Mouse (Mus musculus) MEL (cell line): ENCODE results near the gene Slc45a1. TPM values are rescaled to one million over a fixed set of nuclear protein-coding genes. Genes with fewer than 3 reads are reported as not detected.

ENCODE experiments used
- DNase-seq: peaks from one replicate; pipeline ENCODE4 v3.0.0; 2011; ENCODE audit warnings: low read depth, low spot score
- H3K27ac ChIP-seq: 2 replicates; pipeline ENCODE4 v1.5.1; 2012; ENCODE audit warnings: low read depth, mild to moderate bottlenecking, control low read depth, low read length, moderate library complexity; ENCODE audit not compliant: control insufficient read depth
- H3K27me3 ChIP-seq, 2 experiments: fragments of 150-350 bp in 1 of 2; sonication (generic) in 1 of 2; 2 replicates each; pipeline ENCODE4 v1.6.1; 2012; ENCODE audit warnings: low read length in 2 of 2, mild to moderate bottlenecking in 2 of 2, improper control_type of control experiment in 1 of 2, moderate library complexity in 1 of 2; ENCODE audit not compliant: insufficient read depth in 2 of 2, control insufficient read depth in 1 of 2
- H3K36me3 ChIP-seq, 2 experiments: 2 replicates each; pipeline ENCODE4 v1.6.1; 2012 to 2014; ENCODE audit warnings: low read length in 2 of 2, improper control_type of control experiment in 1 of 2, inconsistent platforms in 1 of 2, mild to moderate bottlenecking in 1 of 2; ENCODE audit not compliant: insufficient read depth in 2 of 2, control insufficient read depth in 1 of 2
- H3K4me1 ChIP-seq, 2 experiments: fragments of 150-350 bp in 1 of 2; sonication (generic) in 1 of 2; 2 replicates each; pipeline ENCODE4 v1.6.1; 2012; ENCODE audit warnings: low read length in 2 of 2, improper control_type of control experiment in 1 of 2, mild to moderate bottlenecking in 1 of 2; ENCODE audit not compliant: insufficient read depth in 2 of 2, control insufficient read depth in 1 of 2
- H3K4me3 ChIP-seq, 2 experiments: fragments of 150-350 bp in 1 of 2; sonication (generic) in 1 of 2; 2 replicates each; pipeline ENCODE4 v1.5.1; 2012; ENCODE audit warnings: low read depth in 2 of 2, low read length in 2 of 2, mild to moderate bottlenecking in 2 of 2, moderate library complexity in 2 of 2, control low read depth in 1 of 2, improper control_type of control experiment in 1 of 2; ENCODE audit not compliant: control insufficient read depth in 1 of 2, insufficient read depth in 1 of 2
- H3K79me2 ChIP-seq: 2 replicates; pipeline ENCODE4 v1.6.1; 2012; ENCODE audit warnings: mild to moderate bottlenecking, low read length, moderate library complexity; ENCODE audit not compliant: control insufficient read depth, poor library complexity, insufficient read depth
- H3K9ac ChIP-seq: 2 replicates; pipeline ENCODE4 v1.6.1; 2012; ENCODE audit warnings: low read depth, mild to moderate bottlenecking, control low read depth, low read length, moderate library complexity; ENCODE audit not compliant: control insufficient read depth, poor library complexity, severe bottlenecking
- H3K9me3 ChIP-seq: fragments of 150-350 bp; sonication (generic); replicated peaks from 2 replicates; pipeline ENCODE4 v1.6.1; 2012; ENCODE audit warnings: mild to moderate bottlenecking, low read length, improper control_type of control experiment, moderate library complexity; ENCODE audit not compliant: insufficient read depth
- BHLHE40 ChIP-seq: IDR thresholded peaks from 2 replicates; pipeline ENCODE4 v1.6.1; 2012; ENCODE audit warnings: low read depth, mild to moderate bottlenecking, inconsistent platforms, low read length, improper control_type of control experiment, borderline replicate concordance
- CHD2 ChIP-seq: IDR thresholded peaks from 2 replicates; pipeline ENCODE4 v1.6.1; 2011; ENCODE audit warnings: low read length, improper control_type of control experiment
- ELF1 ChIP-seq: IDR thresholded peaks from 2 replicates; pipeline ENCODE4 v1.6.1; 2014; ENCODE audit warnings: low read depth, mild to moderate bottlenecking, inconsistent platforms, low read length, improper control_type of control experiment, moderate library complexity
- EP300 ChIP-seq, 2 experiments: IDR thresholded peaks; 2 replicates each; pipeline ENCODE4 v1.6.1; 2011; ENCODE audit warnings: improper control_type of control experiment in 2 of 2, low read length in 2 of 2, low read depth in 1 of 2, mild to moderate bottlenecking in 1 of 2
- GATA1 ChIP-seq: IDR thresholded peaks from 2 replicates; pipeline ENCODE4 v1.6.1; 2011; ENCODE audit warnings: low read depth, low read length, improper control_type of control experiment
- JUND ChIP-seq: IDR thresholded peaks from 2 replicates; pipeline ENCODE4 v1.6.1; 2011; ENCODE audit warnings: low read depth, mild to moderate bottlenecking, improper control_type of control experiment, low read length
- KAT2A ChIP-seq: conservative IDR thresholded peaks from 2 replicates; pipeline ENCODE4 v1.6.1; 2012; ENCODE audit warnings: low read depth, low read length, improper control_type of control experiment, inconsistent platforms
- MAX ChIP-seq: IDR thresholded peaks from 2 replicates; pipeline ENCODE4 v1.6.1; 2011; ENCODE audit warnings: low read length, improper control_type of control experiment
- MAZ ChIP-seq: IDR thresholded peaks from 2 replicates; pipeline ENCODE4 v1.6.1; 2012; ENCODE audit warnings: low read depth, mild to moderate bottlenecking, inconsistent platforms, low read length, improper control_type of control experiment
- MXI1 ChIP-seq: IDR thresholded peaks from 2 replicates; pipeline ENCODE4 v1.6.1; 2011; ENCODE audit warnings: mild to moderate bottlenecking, low read depth, low read length, improper control_type of control experiment
- NELFE ChIP-seq: IDR thresholded peaks from 2 replicates; pipeline ENCODE4 v1.6.1; 2011; ENCODE audit warnings: low read depth, low read length, improper control_type of control experiment
- POLR2A ChIP-seq, 2 experiments: IDR thresholded peaks; 2 replicates each; pipeline ENCODE4 v1.6.1; 2011 to 2012; ENCODE audit warnings: low read length in 2 of 2, mild to moderate bottlenecking in 2 of 2, control low read depth in 1 of 2, improper control_type of control experiment in 1 of 2, low read depth in 1 of 2, moderate library complexity in 1 of 2; ENCODE audit not compliant: control insufficient read depth in 1 of 2, insufficient read depth in 1 of 2, poor library complexity in 1 of 2
- POLR2AphosphoS5 ChIP-seq: IDR thresholded peaks from 2 replicates; pipeline ENCODE4 v1.6.1; 2012; ENCODE audit warnings: low read depth, borderline replicate concordance, mild to moderate bottlenecking, inconsistent platforms, low read length, moderate library complexity, mixed read lengths
- SMC3 ChIP-seq: IDR thresholded peaks from 2 replicates; pipeline ENCODE4 v1.6.1; 2011; ENCODE audit warnings: low read depth, low read length, improper control_type of control experiment
- TAL1 ChIP-seq: IDR thresholded peaks from 2 replicates; pipeline ENCODE4 v1.6.1; 2012; ENCODE audit warnings: mild to moderate bottlenecking, inconsistent platforms, low read length, moderate library complexity, mixed read lengths
- USF1 ChIP-seq: IDR thresholded peaks from 2 replicates; pipeline ENCODE4 v1.6.1; 2014; ENCODE audit warnings: low read depth, mild to moderate bottlenecking, inconsistent platforms, low read length, improper control_type of control experiment, moderate library complexity
- ZC3H11A ChIP-seq: IDR thresholded peaks from 2 replicates; pipeline ENCODE4 v1.6.1; 2012; ENCODE audit warnings: low read depth, mild to moderate bottlenecking, inconsistent platforms, low read length, improper control_type of control experiment
- ZKSCAN1 ChIP-seq: IDR thresholded peaks from 2 replicates; pipeline ENCODE4 v1.6.1; 2012; ENCODE audit warnings: low read depth, mild to moderate bottlenecking, inconsistent platforms, low read length, improper control_type of control experiment, moderate library complexity
- polyA plus RNA-seq, 2 experiments: library from polyadenylated mRNA; stranded (reverse) in 1 of 2; unstranded in 1 of 2; fragments of >175 nt in 1 of 2; fragments of >200 nt in 1 of 2; gene quantifications; 2 replicates each; pipeline versions ENCODE4 v1.2.1 to v1.2.4; 2012; ENCODE audit warnings: low replicate concordance in 2 of 2, low read depth in 1 of 2; ENCODE audit not compliant: insufficient read length in 2 of 2, insufficient read depth in 1 of 2, missing spikeins in 1 of 2
- total RNA-seq: library from RNA; depleted of rRNA; stranded (reverse); fragments of 300-350 nt; gene quantifications from 2 replicates; pipeline ENCODE4 v1.2.3, GENCODE M21; 2012

Gene Slc45a1
- total and polyA plus RNA-seq, 3 experiments, result not detected

- H3K4me1 ChIP-seq, result no peaks in the 10 kb centered on the region
- H3K36me3 ChIP-seq, result no peaks in the 10 kb centered on the region
- H3K27me3 ChIP-seq, result peaks cover 0 to 2% of the 10 kb centered on the region in 2 experiments; a peak in 2 of 4 replicates
- no peaks in the 10 kb centered on the region for H3K9me3 ChIP-seq
- H3K4me3 ChIP-seq, result no peak overlapping the region
- TF ChIP-seq BHLHE40, result no peak
- no peak for TF ChIP-seq GATA1
- no peak for TF ChIP-seq MAZ
- TF ChIP-seq ZKSCAN1, result no peak
- no peak for TF ChIP-seq USF1
- TF ChIP-seq SMC3, result no peak
- TF ChIP-seq KAT2A, result no peak
- TF ChIP-seq ELF1, result no peak
- TF ChIP-seq NELFE, result no peak
- TF ChIP-seq MXI1, result no peak
- TF ChIP-seq EP300 (IDR thresholded peaks at IDR 0.05; ENCODE audit: low read depth in 1 of 2, low read length in 2 of 2), result no peak
- no peak for TF ChIP-seq CHD2
- TF ChIP-seq, all 39 proteins: peak for 0
- no peak for DNase-seq
- Histone ChIP-seq H3K9ac (no peak overlapping the region), H3K79me2 (no peaks in the 10 kb centered on the region), H3K27ac (no peak overlapping the region)
Observed at GRCm38 (mm10) chr4:150680373-150680772, 28.4 kb upstream of the Slc45a1 start.

GRCm38 (mm10) chr4:150678789-150679188 is 26.8 kb upstream of the Slc45a1 start:
- Histone ChIP-seq H3K4me3 (no peak overlapping the region), H3K79me2 (no peaks in the 10 kb centered on the region), H3K36me3 (no peaks in the 10 kb centered on the region), H3K9ac (no peak overlapping the region), H3K27ac (no peak overlapping the region), H3K27me3 (no peaks in the 10 kb centered on the region; a peak in 2 of 4 replicates), H3K9me3 (no peaks in the 10 kb centered on the region), H3K4me1 (no peaks in the 10 kb centered on the region)
- DNase-seq, result no peak
- no peak for TF ChIP-seq TAL1
- TF ChIP-seq ZC3H11A, result no peak
- no peak for TF ChIP-seq POLR2AphosphoS5
- no peak for TF ChIP-seq MAZ
- TF ChIP-seq EP300 (IDR thresholded peaks at IDR 0.05; ENCODE audit: low read depth in 1 of 2, low read length in 2 of 2), result no peak
- TF ChIP-seq JUND, result no peak
- no peak for TF ChIP-seq POLR2A (IDR thresholded peaks at IDR 0.05; ENCODE audit: control insufficient read depth in 1 of 2, insufficient read depth in 1 of 2, low read depth in 1 of 2, low read length in 2 of 2, poor library complexity in 1 of 2)
- TF ChIP-seq ZKSCAN1, result no peak
- TF ChIP-seq MAX, result no peak
